Mouse (Mus musculus): ENCODE measurements around the gene Nav2.

GRCm38 (mm10) chr7:49209526-49209925, 301.0 kb downstream of the Nav2 start:
- TF ChIP-seq CTCF (conservative IDR thresholded peaks at IDR 0.05; ENCODE audit: low read length) (no peak), NANOG (IDR thresholded peaks at IDR 0.05; ENCODE audit: borderline replicate concordance, low read length) (no peak), POU5F1 (IDR thresholded peaks at IDR 0.05; ENCODE audit: borderline replicate concordance, low read length) (no peak)

All from E14TG2a.4 (cell line).